Mouse (Mus musculus): ENCODE measurements around the gene Epo. TPM values are rescaled to one million over a fixed set of nuclear protein-coding genes. Genes with fewer than 3 reads are reported as not detected.

The Epo gene
- polyA plus RNA-seq, 1 experiment from 2014 or later = 0.63 TPM

DNA sequence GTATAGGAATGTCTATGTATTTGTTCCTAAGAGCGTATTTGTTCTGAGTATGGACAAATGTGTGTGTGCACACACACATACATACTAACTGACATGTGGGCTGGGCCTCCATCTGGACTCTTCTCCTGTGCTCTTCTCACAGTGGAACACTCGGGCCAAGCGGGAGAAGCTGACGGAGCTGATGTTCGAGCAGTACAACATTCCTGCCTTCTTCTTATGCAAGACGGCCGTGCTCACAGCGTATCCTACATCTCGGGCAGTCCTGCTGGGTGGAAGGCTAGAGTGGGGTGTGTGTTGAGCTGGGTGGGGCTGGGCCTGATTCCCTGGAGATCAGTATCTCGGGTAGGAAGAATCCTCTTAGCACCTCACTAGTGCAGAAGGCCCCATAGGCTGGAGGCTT, 29.9 kb upstream of the Epo start:
- H3K9me3 ChIP-seq = no peaks in the 10 kb centered on the region
- 67% methylated on average over 10 of the region's 10 CpGs for WGBS
- H3K27me3 ChIP-seq (replicated peaks) = no peaks in the 10 kb centered on the region
- no peaks in the 10 kb centered on the region for H3K4me1 ChIP-seq (replicated peaks)
- ATAC-seq = no peak
- H3K9ac ChIP-seq = no peak overlapping the region
- no peak overlapping the region for H3K27ac ChIP-seq
- H3K4me3 ChIP-seq (replicated peaks) = no peak overlapping the region
- H3K36me3 ChIP-seq = no peaks in the 10 kb centered on the region
- no peak overlapping the region for H3K4me2 ChIP-seq (replicated peaks)

DNA sequence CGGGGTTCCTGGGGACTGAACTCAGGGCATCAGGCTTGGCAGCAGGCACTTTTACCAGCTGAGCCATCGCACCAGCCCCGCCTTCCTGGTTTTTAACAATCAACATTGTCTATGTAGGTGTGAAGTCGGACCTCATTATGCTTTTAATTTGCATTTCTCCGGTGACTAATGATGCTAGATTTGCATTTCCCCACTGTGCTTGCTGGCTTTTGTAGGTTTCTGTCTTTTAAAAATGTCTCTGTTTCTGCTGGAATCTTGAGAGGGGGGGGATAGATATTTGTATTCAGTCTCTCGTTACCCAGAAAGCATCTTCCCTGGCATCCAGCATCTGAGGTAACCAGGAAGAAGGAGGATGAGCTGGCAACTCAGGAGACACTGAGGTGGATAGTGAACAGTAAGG, 28.5 kb upstream of the Epo start:
- Histone ChIP-seq H3K4me2 (replicated peaks) (no peak overlapping the region), H3K9ac (no peak overlapping the region), H3K27me3 (replicated peaks) (no peaks in the 10 kb centered on the region), H3K27ac (no peak overlapping the region), H3K9me3 (no peaks in the 10 kb centered on the region), H3K36me3 (no peaks in the 10 kb centered on the region), H3K4me3 (replicated peaks) (no peak overlapping the region), H3K4me1 (replicated peaks) (no peaks in the 10 kb centered on the region)
- ATAC-seq = no peak
- WGBS = 61% methylated on average over 6 of the region's 6 CpGs

DNA sequence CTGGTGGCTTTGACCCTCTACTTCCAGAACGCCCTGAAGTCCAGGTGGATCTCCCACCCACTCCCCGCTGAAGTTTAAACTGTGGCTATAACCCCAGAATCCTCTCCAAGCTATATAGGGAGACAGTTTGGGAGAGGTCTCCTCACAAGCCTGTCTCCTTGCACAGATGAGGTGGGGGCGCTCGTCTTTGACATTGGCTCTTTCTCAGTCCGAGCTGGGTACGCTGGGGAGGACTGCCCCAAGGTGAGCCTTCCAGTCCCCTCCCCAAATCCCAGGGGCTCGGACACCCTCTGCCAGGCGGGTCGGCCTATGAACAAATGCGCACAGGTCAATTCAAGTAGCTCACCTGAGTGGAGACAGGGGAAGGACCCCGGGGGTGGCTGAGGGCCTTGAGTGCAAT, 20.9 kb upstream of the Epo start:
- Histone ChIP-seq H3K4me3 (replicated peaks) (no peak overlapping the region), H3K4me2 (replicated peaks) (peak overlapping the region; percentile 54)
- ATAC-seq = no peak

DNA sequence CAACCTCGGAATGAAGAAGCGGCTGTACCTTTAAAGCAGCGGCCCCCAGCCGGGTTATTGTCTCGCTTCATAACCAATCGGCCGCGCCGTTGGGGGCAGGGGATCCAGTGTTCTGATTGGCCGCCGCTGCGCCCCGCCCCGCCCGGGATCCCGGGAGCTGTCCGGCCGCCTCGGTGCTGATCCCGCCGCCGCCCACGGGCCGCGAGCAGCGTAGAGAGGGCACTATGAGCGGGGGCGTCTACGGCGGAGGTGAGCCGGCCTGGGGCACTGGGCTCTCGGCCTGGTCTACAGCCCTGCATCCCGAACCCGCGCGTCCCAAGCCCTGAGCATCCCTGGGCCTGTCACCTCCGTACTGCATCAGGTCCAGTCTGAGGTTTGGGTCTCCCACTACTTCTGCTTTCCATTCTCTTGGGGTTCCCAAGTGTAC, 20.4 kb upstream of the Epo start, which contains the start of gene Actl6b:
Gene Actl6b (plus strand): TSS at position 107 of the 427 bp plus-strand sequence.
- H3K4me2 ChIP-seq (replicated peaks) = peak within 1 kb of the TSS; percentile 54
- H3K4me1 ChIP-seq (replicated peaks) = no peaks in the 10 kb centered on the region
- H3K36me3 ChIP-seq = no peaks in the 10 kb centered on the region
- under 1% methylated on average over 37 of the region's 37 CpGs for WGBS
- H3K9ac ChIP-seq = no peak within 1 kb of the TSS
- peaks cover 21% of the 10 kb centered on the region for H3K27me3 ChIP-seq (replicated peaks)
- peak; percentile 83 for ATAC-seq
- H3K27ac ChIP-seq = no peak within 1 kb of the TSS
- peak within 1 kb of the TSS; percentile 18 for H3K4me3 ChIP-seq (replicated peaks)
- no peaks in the 10 kb centered on the region for H3K9me3 ChIP-seq

More for the DNA sequence above, 20.9 kb upstream of the Epo start:
- Histone ChIP-seq H3K4me1 (replicated peaks) (no peaks in the 10 kb centered on the region), H3K27ac (no peak overlapping the region), H3K9ac (no peak overlapping the region), H3K36me3 (no peaks in the 10 kb centered on the region), H3K9me3 (no peaks in the 10 kb centered on the region), H3K27me3 (replicated peaks) (peaks cover 21% of the 10 kb centered on the region)
- 40% methylated on average over 11 of the region's 11 CpGs for WGBS

- Histone ChIP-seq H3K36me3 (no peaks in the 10 kb centered on the region), H3K4me2 (replicated peaks) (peak overlapping the region; percentile 54), H3K27me3 (replicated peaks) (peaks cover 21% of the 10 kb centered on the region), H3K9me3 (no peaks in the 10 kb centered on the region), H3K4me3 (replicated peaks) (peak overlapping the region; percentile 18), H3K9ac (no peak overlapping the region), H3K4me1 (replicated peaks) (no peaks in the 10 kb centered on the region), H3K27ac (no peak overlapping the region)
- no peak for ATAC-seq
- 28% methylated on average over 6 of the region's 6 CpGs for whole genome bisulfite sequencing
Measured at GRCm38 (mm10) chr5:137553000-137553399, 20.0 kb upstream of the Epo start.

- H3K36me3 ChIP-seq = no peaks in the 10 kb centered on the region
- H3K9ac ChIP-seq = no peak overlapping the region
- no peaks in the 10 kb centered on the region for H3K9me3 ChIP-seq
- no peak overlapping the region for H3K4me3 ChIP-seq (replicated peaks)
- H3K27ac ChIP-seq = no peak overlapping the region
- peaks cover 21% of the 10 kb centered on the region for H3K27me3 ChIP-seq (replicated peaks)
- ATAC-seq = no peak
- no peaks in the 10 kb centered on the region for H3K4me1 ChIP-seq (replicated peaks)
- 74% methylated on average over 5 of the region's 5 CpGs for WGBS
- no peak overlapping the region for H3K4me2 ChIP-seq (replicated peaks)
Measured at GRCm38 (mm10) chr5:137551119-137551518, 18.1 kb upstream of the Epo start.

DNA sequence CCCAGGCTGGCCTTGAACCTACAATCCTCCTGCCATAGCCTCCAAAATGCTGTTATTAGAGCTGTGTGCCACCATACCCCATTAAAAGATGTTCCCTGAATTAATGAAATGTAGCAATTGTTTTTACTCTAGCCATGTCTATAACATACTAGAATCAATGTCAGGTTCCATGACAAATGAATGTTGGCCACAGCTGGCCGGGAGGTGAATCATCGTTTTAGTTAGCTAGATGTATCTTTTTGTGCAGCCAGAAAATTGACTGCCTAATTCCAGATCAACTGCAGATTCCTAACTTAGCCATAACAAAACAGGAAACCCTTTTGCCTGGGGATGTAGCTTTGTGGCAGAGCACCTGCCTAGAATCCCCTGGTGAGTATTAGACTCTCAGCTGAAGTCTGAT, 16.8 kb upstream of the Epo start:
- ATAC-seq = no peak
- WGBS = 83% methylated on average over 2 of the region's 2 CpGs
- no peaks in the 10 kb centered on the region for H3K9me3 ChIP-seq

DNA sequence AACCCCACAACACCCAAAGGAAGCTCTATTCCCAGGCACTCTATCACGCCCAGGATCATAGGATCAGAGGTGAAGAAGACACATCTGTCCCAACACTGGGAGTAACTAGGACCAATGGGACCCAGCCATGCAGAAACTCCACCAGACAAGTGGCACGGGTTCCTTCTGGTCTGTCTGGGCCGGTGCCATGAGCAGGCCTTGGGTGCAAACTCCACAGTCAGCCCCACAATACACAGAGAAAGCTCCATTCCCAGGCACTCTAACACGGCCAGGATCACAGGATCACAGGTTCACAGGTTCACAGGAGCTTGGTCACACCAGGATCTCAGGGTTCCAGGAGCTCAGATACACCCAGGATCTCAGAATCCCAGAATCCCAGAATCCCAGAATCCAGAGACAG, 12.6 kb upstream of the Epo start:
- no peaks in the 10 kb centered on the region for H3K4me1 ChIP-seq (replicated peaks)
- WGBS = 82% methylated on average over 4 of the region's 4 CpGs
- no peaks in the 10 kb centered on the region for H3K9me3 ChIP-seq
- ATAC-seq = no peak
- no peaks in the 10 kb centered on the region for H3K36me3 ChIP-seq
- H3K4me2 ChIP-seq (replicated peaks) = no peak overlapping the region
- no peak overlapping the region for H3K27ac ChIP-seq
- H3K27me3 ChIP-seq (replicated peaks) = no peaks in the 10 kb centered on the region
- H3K9ac ChIP-seq = no peak overlapping the region
- H3K4me3 ChIP-seq (replicated peaks) = no peak overlapping the region

More for the DNA sequence above, 16.8 kb upstream of the Epo start:
- no peaks in the 10 kb centered on the region for H3K36me3 ChIP-seq
- H3K4me1 ChIP-seq (replicated peaks) = no peaks in the 10 kb centered on the region
- peaks cover 17% of the 10 kb centered on the region for H3K27me3 ChIP-seq (replicated peaks)
- H3K4me2 ChIP-seq (replicated peaks) = no peak overlapping the region
- no peak overlapping the region for H3K27ac ChIP-seq
- no peak overlapping the region for H3K4me3 ChIP-seq (replicated peaks)
- no peak overlapping the region for H3K9ac ChIP-seq

DNA sequence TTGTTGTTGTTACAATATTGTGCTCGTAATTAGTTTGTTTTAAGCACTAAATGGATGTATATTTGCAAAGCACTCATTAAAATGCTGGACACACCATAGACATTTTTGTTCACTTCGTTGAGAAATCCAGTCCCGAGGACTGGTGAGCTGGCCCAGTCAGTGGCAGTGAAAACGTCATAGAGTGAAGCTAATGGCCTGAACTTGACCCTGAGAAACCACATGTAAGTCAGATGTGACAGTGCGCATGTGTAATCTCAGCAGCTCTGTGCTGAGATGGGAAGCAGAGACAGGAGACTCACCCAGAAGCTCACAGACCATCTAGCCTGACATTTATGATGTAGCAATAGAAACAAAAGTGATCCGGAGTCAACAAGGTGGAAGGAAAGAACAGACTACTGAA, 11.9 kb upstream of the Epo start:
- no peak overlapping the region for H3K27ac ChIP-seq
- H3K9ac ChIP-seq = no peak overlapping the region
- no peak for ATAC-seq
- H3K9me3 ChIP-seq = no peaks in the 10 kb centered on the region
- no peaks in the 10 kb centered on the region for H3K36me3 ChIP-seq
- H3K27me3 ChIP-seq (replicated peaks) = no peaks in the 10 kb centered on the region
- 51% methylated on average over 6 of the region's 6 CpGs for WGBS
- H3K4me1 ChIP-seq (replicated peaks) = no peaks in the 10 kb centered on the region
- H3K4me2 ChIP-seq (replicated peaks) = no peak overlapping the region
- no peak overlapping the region for H3K4me3 ChIP-seq (replicated peaks)

DNA sequence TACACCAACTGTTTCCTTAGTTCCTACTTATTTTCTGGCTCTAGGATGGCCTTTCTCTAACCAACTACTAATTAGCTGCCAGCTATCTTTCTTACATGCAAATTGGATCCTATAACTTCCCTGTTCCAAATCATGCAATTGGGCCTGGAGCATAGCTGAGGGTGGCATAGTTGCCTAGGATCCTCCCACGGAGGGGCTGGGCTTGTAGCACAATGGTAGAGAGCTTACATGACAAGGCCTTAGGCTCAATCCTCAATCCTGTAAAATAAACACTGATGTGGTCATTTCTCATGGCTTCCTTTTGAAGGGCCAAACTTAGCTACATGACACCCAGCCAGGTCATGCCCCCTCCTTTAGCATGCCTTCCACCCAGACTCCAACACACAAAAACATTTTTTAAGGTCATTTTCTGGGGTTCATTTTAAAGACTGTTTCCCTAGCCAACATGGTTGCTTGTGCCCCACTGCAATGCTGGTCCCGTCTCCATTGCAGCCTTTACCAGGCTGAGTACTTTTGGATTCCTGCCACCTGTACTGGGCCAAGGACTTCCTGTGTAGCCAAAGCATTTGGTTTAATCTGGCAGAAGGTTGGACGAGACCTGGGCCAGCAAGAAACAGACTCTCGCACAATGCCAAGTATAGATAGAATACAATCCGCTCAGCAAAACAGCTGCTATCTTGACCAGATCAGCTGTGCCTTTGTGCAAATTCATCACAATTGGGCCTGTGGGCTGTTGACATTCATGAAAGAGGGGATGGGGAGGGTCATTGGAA, 8.9 kb upstream of the Epo start:
- Histone ChIP-seq H3K36me3 (no peaks in the 10 kb centered on the region), H3K4me2 (replicated peaks) (no peak overlapping the region), H3K27ac (no peak overlapping the region), H3K9ac (no peak overlapping the region), H3K4me1 (replicated peaks) (no peaks in the 10 kb centered on the region), H3K4me3 (replicated peaks) (no peak overlapping the region), H3K9me3 (no peaks in the 10 kb centered on the region), H3K27me3 (replicated peaks) (no peaks in the 10 kb centered on the region)
- no peak for ATAC-seq
- 70% methylated on average over 5 of the region's 5 CpGs for WGBS

DNA sequence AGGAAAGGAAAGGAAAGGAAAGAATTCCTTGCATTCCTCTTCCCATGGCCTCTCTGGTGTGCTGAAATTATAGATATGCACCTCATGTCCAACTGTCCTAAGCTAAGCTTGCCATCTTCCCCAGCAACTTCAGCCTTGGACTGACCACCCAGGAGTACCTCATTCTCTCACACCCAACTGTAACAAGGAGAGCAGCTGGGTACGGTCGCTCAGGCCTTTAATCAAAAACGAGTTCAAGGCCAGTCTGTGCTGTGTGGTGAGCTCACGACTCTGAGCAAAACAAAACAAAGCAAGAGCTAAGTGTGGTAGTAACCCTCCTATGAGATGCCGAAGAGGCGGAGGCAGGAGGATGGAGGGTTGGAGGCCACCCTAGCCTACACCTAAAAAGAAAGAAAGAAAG, 7.9 kb upstream of the Epo start:
- H3K27ac ChIP-seq = no peak overlapping the region
- no peak for ATAC-seq
- H3K36me3 ChIP-seq = no peaks in the 10 kb centered on the region
- no peak overlapping the region for H3K4me2 ChIP-seq (replicated peaks)
- H3K4me3 ChIP-seq (replicated peaks) = no peak overlapping the region
- H3K4me1 ChIP-seq (replicated peaks) = no peaks in the 10 kb centered on the region
- H3K9ac ChIP-seq = no peak overlapping the region
- H3K9me3 ChIP-seq = no peaks in the 10 kb centered on the region
- WGBS = 74% methylated on average over 6 of the region's 6 CpGs
- no peaks in the 10 kb centered on the region for H3K27me3 ChIP-seq (replicated peaks)

DNA sequence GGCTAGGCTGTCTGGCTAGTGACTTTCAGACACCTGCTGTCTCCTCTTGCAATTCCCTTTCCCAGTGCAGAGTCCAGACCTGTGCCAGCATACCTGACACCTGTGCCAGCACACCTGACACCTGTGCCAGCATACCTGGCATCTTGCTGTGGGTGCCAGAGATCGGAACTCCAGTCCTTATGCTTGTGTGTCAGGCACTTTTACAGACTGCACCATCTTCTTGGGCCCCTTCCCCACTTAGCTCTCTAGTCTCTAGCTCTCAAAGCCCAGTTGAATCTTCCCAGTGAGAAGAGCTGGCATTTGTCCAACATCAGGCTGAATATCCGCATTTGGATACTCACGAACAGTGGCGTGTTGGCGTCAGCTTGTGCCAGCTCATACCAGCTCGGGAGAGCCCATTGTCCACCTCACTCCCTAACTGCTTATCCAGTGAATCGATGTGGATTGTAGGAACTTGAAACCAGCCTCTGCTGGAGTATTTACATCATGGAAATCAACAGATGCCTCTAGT, 6.3 kb upstream of the Epo start:
- Histone ChIP-seq H3K4me3 (replicated peaks) (no peak overlapping the region), H3K9ac (no peak overlapping the region), H3K27me3 (replicated peaks) (no peaks in the 10 kb centered on the region), H3K4me1 (replicated peaks) (no peaks in the 10 kb centered on the region), H3K27ac (no peak overlapping the region), H3K36me3 (no peaks in the 10 kb centered on the region), H3K9me3 (no peaks in the 10 kb centered on the region), H3K4me2 (replicated peaks) (no peak overlapping the region)
- WGBS = 51% methylated on average over 7 of the region's 7 CpGs
- no peak for ATAC-seq

DNA sequence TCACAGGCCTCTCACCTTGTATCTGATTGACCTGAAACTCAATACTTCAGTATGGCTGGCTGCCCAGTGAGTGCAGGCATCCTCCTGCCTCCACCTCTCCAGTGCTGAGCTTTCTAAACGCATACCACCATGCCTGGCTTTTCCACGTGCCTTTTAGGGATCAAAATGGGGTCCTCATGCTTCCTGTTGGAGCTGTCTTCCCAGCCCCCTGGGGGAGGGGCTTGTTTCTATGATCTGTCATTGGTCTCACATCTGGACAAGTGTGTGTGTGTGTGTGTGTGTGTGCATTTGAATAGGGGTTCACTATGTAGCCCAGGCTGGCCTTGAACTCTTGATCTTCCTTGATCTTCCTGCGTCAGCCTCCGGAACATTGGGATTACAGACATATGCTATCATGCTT, 4.4 kb upstream of the Epo start:
- no peak overlapping the region for H3K9ac ChIP-seq
- no peak overlapping the region for H3K27ac ChIP-seq
- H3K4me2 ChIP-seq (replicated peaks) = no peak overlapping the region
- H3K9me3 ChIP-seq = no peaks in the 10 kb centered on the region
- 57% methylated on average over 4 of the region's 4 CpGs for WGBS
- H3K4me3 ChIP-seq (replicated peaks) = no peak overlapping the region
- ATAC-seq = no peak
- H3K36me3 ChIP-seq = no peaks in the 10 kb centered on the region
- H3K27me3 ChIP-seq (replicated peaks) = no peaks in the 10 kb centered on the region
- H3K4me1 ChIP-seq (replicated peaks) = peaks cover 3% of the 10 kb centered on the region; the same call in 1 of the 2 replicates

Measured in intestine, embryonic 15.5 days (tissue).